Mouse (Mus musculus) embryonic fibroblast, embryonic 13.5 days (primary cell): Measurements from ENCODE around the gene Serpine2. TPM values are rescaled to one million over a fixed set of nuclear protein-coding genes. Genes with fewer than 3 reads are reported as not detected.
A peak's percentile ranks its signal among the peaks of the same experiment; 100 is the strongest.

Source experiments
- H3K27ac ChIP-seq: 2 replicates; pipeline ENCODE4 v1.5.1; 2012; ENCODE audit warnings: low read length, control low read depth, inconsistent platforms; ENCODE audit not compliant: insufficient read depth
- H3K4me1 ChIP-seq: 2 replicates; pipeline ENCODE4 v1.6.1; 2011; ENCODE audit warnings: low read length; ENCODE audit not compliant: control insufficient read depth, insufficient read depth
- H3K4me3 ChIP-seq: 2 replicates; pipeline ENCODE4 v1.5.1; 2011; ENCODE audit warnings: mild to moderate bottlenecking, control low read depth, low read length; ENCODE audit not compliant: insufficient read depth
- CTCF ChIP-seq: IDR thresholded peaks from 2 replicates; pipeline ENCODE4 v1.5.1; 2011; ENCODE audit warnings: mild to moderate bottlenecking, control low read depth, low read length, moderate library complexity, borderline replicate concordance; ENCODE audit not compliant: insufficient read depth
- POLR2A ChIP-seq: IDR thresholded peaks from 2 replicates; pipeline ENCODE4 v1.6.1; 2011; ENCODE audit warnings: low read depth, mild to moderate bottlenecking, control low read depth, low read length, moderate library complexity
- polyA plus RNA-seq: library from polyadenylated mRNA; stranded (reverse); fragments of >200 nt; gene quantifications from 2 replicates; pipeline ENCODE4 v1.2.4, GENCODE M21; 2011; ENCODE audit warnings: low read depth; ENCODE audit not compliant: missing spikeins, insufficient read length

Gene Serpine2
- polyA plus RNA-seq, 1 experiment = 313 TPM

DNA sequence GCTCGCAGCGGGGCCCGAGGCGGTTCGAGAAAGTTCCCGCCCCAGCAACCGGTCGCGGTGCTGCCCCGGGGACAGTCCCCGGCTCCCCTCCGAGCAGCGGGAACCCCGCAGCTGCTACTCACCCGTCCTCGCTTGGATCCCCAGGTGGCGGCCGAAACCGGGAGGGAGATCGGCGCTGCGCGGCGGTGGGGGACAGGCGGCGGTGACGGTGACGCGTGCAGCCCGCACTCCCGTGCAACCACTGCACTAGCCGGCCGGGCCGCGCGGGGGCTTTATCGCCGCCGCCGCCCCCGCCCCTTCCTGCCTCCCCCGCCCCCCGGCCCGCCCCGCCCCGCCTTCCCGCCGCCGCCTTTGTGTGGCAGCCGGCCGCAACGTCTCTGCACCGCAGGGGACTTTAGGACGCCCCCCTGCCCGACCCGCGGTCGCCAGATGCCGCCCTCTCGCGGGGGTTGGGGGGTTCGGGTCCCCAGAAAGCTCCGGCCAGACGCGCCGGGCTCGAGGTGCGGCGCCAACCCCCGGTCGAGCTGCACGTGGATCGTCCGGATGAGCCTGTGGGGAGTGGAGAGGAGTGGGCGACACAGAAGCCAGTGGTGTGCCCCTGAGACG is 2.5 kb downstream of the Serpine2 start:
- Histone ChIP-seq H3K27ac (no peak overlapping the region), H3K4me3 (peak overlapping the region; percentile 67), H3K4me1 (peaks cover 6% of the 10 kb centered on the region; the same call in 1 of the 2 replicates)
- TF ChIP-seq CTCF (no peak), POLR2A (peak; percentile 92)

DNA sequence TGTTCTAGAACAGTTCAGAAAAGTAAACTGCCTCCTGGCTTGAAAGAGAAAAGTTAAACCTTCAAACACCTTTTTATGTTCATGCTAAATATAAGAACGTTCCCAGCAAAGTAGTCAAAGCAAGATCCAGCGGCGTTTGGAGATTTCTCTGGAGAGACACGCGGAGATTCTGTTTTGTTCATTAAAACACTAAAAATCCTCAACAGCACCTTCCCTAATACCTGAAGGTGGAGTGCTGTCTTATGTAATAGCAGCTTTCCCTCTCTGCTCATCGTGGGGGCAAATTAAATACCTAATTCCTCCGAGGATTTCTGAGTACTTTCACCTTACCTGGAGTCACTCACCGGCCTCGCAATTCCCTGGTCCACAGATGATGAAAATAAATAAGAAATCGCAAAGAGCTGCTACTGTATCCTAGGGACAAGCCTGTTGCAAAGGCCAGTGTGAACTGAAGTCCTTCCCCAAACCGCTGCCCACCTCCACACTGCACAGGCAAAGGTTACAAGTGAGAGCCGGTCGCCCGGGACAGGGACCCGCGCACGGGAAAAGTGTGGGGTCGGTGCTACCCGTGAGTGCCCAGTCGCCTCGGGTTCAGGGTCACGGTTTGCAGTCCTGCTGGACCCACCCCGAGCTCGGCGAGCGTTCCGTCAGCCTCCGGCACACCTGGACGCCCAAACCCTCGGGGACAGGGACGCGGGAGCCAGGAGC is 3.1 kb downstream of the Serpine2 start:
- H3K4me3 ChIP-seq = peak overlapping the region; percentile 67
- TF ChIP-seq POLR2A = no peak
- no peak for TF ChIP-seq CTCF
- H3K27ac ChIP-seq = no peak overlapping the region
- H3K4me1 ChIP-seq = peaks cover 6% of the 10 kb centered on the region; the same call in 1 of the 2 replicates

DNA sequence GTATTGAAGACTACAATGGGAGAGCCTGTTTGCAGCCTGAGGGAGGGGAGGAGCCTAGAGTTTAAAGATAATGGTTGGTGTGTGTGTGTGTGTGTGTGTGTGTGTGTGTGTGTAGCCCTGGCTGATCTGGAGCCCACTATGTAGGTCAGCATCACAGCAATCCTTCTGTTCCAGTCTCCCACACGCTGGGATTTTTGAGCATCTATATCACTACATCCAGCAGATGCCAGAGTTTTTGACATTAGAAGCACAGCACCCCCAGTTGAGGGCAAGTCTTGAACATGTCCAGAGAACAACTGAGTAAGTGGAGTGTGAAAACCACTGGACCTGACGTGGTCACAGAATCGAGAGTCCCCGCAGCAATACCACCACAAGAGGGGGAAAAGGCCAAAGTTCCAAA is 4.2 kb downstream of the Serpine2 start:
- peaks cover 6% of the 10 kb centered on the region; the same call in 1 of the 2 replicates for H3K4me1 ChIP-seq
- no peak for TF ChIP-seq POLR2A
- no peak for TF ChIP-seq CTCF
- H3K4me3 ChIP-seq = peak overlapping the region; percentile 9; the same call in 1 of the 2 replicates
- peak overlapping the region; percentile 47; the same call in 1 of the 2 replicates for H3K27ac ChIP-seq

DNA sequence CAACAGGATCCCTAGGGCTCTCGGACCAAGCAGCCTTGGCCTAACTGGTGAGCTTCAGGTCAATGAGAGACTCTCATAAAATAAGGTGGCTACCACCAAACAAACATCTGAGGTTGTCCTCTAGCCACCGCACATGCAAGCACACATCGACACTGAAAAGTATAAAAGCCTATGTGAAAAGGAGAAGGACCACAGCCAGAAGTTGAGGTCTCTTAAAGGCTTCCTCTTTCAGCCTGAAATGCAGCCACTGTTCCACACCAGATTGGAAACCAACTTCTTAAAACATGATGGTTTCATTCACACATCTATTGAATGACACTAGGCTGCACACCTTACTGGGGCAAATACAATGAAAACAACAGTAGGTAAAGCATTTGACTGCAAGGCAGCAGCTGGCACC is 7.5 kb downstream of the Serpine2 start:
- TF ChIP-seq CTCF = no peak
- TF ChIP-seq POLR2A = no peak
- Histone ChIP-seq H3K4me1 (no peaks in the 10 kb centered on the region), H3K4me3 (no peak overlapping the region), H3K27ac (no peak overlapping the region)

DNA sequence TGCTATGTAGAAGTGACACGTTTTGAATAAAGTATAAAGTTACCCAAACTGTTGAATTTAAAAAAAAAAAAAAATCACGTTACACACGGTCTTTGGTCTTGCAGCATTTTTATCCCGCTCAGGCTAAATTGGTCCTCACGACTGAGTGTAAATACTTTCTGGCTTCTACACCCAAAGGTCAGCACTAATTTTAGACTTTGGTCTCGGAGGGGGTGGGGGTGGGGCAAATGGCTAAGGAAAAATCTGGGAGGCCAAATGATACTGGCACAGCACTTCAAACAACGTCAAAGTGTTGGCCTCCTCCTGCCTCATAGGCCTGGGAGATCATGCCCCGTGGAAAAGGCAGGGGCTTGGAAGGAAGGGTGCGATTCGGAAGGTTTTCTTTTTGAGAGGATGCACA is 10.6 kb downstream of the Serpine2 start:
- TF ChIP-seq CTCF (no peak), POLR2A (no peak)
- no peak overlapping the region for H3K27ac ChIP-seq
- no peaks in the 10 kb centered on the region; the same call in 1 of the 2 replicates for H3K4me1 ChIP-seq
- no peak overlapping the region for H3K4me3 ChIP-seq

- TF ChIP-seq POLR2A = no peak
- TF ChIP-seq CTCF = no peak
- Histone ChIP-seq H3K4me3 (no peak overlapping the region), H3K4me1 (no peaks in the 10 kb centered on the region; the same call in 1 of the 2 replicates), H3K27ac (no peak overlapping the region)
These were observed 12.3 kb downstream of the Serpine2 start for GRCm38 (mm10) chr1:79848663-79849062.

GRCm38 (mm10) chr1:79846891-79847290 is 14.1 kb downstream of the Serpine2 start:
- Histone ChIP-seq H3K4me1 (no peaks in the 10 kb centered on the region; the same call in 1 of the 2 replicates), H3K4me3 (no peak overlapping the region), H3K27ac (no peak overlapping the region)
- TF ChIP-seq CTCF (no peak), POLR2A (no peak)

- no peak overlapping the region for H3K27ac ChIP-seq
- TF ChIP-seq POLR2A = no peak
- no peak for TF ChIP-seq CTCF
- H3K4me3 ChIP-seq = no peak overlapping the region
- no peaks in the 10 kb centered on the region for H3K4me1 ChIP-seq
These were observed 28.1 kb downstream of the Serpine2 start for GRCm38 (mm10) chr1:79832719-79833404.

DNA sequence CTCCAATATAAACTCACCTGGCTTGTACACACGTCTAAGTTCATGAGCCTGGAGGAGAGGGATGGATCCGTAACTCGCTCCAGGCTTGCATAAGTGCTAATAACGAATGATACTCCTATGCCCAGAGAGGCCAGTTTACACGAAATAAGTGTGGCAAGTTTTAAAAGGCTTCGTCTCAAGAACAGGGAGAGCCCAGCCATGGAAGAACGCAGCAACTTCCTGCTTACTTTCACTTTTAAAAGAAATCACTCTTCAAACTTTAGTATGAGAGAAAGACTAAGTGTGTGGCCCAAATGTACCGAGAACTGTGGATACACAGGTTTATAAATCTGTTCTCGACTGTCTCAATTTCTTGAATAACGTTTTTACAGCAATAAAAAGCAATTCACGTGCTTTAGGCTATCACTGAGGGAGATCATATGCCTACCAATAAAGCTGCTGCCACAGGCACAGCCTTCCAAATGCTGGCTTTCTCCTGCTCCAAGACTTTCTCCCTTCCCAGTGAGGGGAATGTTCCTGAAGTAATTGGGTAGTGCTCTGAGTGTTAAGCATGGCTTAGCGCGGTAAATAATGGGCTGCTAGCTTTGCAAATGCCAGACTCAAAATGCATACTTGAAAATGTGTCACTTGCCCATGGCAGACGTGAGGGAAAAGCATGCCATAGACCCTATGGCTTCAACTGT is 36.9 kb downstream of the Serpine2 start:
- H3K4me1 ChIP-seq = peaks cover 6% of the 10 kb centered on the region
- H3K4me3 ChIP-seq = peak overlapping the region; percentile 26
- H3K27ac ChIP-seq = peak overlapping the region; percentile 28
- TF ChIP-seq CTCF (no peak), POLR2A (no peak)
